Mouse (Mus musculus) cerebellum, postnatal 36 days (tissue): ENCODE results near the gene Syt12.
"Not testable (repeated sequence)": the region's sequence is repeated elsewhere in the genome, so short reads cannot be mapped to it uniquely, and the experiment has no call there.

Experiments used
- DNase-seq, 2 experiments: peaks; one replicate each; pipeline ENCODE4 v3.0.0; 2021 to 2022; ENCODE audit warnings: mixed read lengths in 2 of 2

Syt12 gene

GRCm38 (mm10) chr19:4487877-4488276 lies 10.6 kb upstream of the Syt12 start:
- no peak for DNase-seq

GRCm38 (mm10) chr19:4485006-4485405 lies 7.8 kb upstream of the Syt12 start:
- no peak for DNase-seq

DNA sequence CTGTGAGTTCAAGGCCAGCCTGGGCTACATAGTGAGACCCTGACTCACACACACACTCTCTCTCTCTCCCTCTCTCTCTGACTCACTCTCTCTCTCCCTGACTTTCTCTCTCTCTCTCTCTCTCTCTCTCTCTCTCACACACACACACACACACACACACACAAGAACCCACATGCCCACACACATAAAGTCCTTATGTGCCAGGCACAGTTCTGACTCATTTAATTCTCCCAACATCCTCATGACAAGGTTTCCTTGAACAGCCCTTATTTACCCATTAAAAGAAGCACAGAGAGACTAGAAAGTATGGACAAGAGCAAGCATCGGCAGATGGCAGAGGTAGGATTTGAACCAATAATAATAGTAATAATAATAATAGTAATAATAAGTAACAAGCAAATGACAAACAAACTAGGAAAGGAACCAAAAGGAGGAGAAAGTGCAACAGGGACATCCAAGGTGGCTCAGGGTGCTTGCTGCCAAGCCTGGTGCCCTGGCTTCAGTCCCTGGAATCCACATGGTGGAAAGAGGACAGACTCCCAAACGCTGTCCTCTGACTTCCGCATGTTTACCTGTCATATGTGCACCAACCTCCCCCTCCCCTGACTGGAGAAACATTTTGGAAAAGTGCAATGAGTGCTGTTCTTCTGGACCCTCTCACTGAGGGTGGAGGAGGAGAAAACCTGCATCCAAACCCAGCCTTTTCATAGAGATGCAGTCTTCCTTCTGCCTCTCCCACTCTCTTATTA lies 5.0 kb upstream of the Syt12 start:
- DNase-seq: peak; percentile 50 to 57

- peak; percentile 56 to 58 for DNase-seq
These were observed 4.1 kb upstream of the Syt12 start for GRCm38 (mm10) chr19:4481326-4481725.

DNA sequence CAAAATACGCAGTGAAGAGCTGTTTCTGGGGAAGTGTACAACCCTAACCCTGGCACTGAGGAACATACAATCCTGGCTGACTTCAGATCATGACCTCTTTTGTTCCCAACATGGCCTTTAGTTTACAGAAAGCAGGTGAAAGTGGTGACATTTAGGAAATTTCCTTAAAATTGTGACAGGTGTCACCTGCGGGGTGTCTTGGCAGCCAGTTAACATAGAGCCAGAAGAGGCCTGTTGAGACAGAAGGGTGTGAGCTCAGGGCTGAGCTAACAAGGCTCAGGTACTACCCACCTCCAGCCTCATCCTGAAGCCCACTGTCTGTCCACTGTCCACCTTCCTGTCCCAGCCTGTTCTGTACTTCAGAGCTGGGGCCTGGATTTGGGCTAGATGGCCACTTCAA lies 2.8 kb upstream of the Syt12 start:
- DNase-seq: peak; percentile 78 to 81

- no peak for DNase-seq
These were observed 906 bp upstream of the Syt12 start for GRCm38 (mm10) chr19:4478190-4478516.

DNA sequence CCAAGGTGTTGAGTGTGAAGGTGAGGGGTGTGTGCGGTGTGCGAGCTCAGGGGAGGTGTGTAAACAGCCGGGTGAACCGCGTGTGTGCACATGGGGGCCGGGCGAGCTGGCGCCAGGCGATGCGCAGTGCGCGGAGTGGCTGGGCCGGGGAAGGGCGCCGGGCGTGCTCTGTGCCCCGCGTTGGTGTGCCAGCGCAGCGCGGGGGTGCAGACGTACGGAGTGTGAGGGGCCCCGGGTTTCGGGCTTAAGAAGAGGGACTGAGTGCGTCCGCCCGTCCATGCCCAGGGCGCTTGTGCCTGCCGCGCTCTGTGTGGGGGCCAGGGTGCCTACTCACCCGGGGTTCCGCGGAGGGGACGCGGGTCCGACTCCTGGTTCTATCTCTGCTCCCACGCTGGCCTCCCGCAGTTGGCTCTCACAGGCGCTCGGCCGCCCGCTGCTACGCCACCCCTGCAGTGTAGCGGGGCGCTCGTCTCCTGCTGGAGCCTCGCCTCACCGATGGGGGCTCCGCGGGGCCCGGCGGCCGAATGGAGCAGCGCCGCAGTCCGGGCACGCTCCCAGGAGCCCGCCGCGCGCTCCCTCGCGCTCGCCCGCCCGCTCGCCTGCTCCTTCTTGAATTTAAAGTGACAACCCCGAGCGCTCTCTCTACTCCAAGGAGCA lies 518 bp downstream of the Syt12 start:
- DNase-seq: peak; percentile 83

DNA sequence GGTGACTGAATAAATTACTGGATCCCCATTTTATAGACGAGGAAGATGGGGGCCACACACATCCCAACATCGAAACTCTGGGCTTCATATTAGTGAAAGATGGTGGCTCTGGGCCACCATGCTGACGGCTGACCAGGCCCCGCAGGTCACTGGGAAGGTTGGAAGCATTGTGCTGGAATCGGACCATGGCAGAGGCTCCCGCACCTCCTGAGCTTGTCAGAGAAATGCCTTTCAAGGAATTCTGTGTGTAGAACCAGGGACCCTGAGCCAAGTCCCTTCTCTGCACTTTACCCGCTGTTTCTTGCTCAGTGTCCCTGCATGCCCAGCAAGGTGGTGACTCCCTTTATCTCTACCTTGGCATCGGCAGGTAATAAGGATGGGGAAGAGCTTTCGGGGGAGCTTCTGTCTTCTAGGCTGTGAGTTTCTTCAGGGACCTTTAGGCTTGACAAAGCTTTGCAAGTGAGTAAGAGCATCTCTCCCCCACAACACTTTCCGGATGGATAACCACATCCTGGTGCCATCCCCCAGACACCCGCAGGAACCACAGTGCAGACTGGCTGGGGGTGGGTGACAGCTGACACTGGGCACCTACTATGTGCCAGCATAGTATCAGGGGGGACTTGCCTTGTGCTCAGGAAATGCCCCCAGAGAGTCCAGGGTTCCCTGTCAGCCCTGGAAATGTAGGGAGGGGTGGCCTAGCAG lies 1.9 kb downstream of the Syt12 start:
- no peak for DNase-seq

DNA sequence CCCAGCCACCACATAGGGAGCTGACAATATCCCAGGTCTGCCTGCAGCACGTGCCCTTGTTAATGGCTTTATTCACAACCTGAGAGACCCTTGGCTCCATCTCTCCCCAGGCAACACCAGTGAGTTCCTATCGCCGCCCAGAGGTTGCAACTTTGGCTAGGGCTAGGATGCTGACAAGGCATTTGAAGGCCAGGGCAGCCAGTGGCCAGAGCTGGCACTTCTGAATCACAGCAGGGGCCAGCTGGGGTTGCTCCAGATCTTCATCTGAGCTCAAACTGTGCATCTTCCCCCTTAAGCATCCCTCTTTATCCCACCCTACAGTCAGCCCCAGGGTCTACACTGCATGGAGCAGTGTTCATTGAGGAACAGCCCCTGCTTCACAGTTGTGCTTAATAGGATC lies 2.5 kb downstream of the Syt12 start:
- no peak for DNase-seq

- peak in 1 of 2 experiments; percentile 40 for DNase-seq
These were observed 3.7 kb downstream of the Syt12 start for GRCm38 (mm10) chr19:4473549-4473948.

DNA sequence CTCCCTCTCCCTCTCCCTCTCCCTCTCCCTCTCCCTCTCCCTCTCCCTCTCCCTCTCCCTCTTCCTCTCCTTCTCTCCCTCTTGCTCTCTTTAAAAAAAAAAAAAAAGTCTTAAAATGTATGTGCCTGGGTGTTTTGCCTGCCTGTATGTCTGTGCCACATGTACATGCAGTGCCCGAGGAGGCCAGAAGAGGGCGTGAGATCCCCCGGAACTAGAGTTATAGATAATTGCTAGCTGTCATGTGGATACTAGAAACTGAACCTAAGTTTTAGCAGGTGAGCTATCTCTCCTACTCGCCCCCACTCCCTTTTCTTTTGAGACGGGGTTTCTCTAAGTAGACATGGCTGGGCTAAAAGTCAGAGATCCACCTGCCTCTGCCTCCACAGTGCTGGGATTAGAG lies 8.9 kb downstream of the Syt12 start:
- peak; percentile 58 to 63 for DNase-seq

DNA sequence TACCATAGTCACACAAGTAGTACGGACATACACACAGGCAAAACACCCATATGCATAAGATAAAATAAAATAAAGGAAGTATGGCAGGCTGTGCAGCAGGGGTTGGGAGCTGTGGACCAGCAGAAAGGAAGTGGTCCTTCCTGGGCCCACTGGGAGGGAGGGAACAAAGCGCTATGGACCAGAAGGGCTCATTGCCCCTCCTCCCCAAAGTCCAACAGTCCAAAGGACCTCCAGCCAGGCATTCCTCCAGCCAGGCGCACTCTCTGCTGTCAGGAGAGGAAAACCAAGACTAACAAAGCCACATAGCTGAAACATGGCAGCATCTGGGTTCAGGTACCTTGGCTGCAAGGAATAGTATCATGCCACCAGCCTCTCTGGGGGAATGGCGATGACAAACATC lies 12.6 kb downstream of the Syt12 start:
- DNase-seq: no peak

GRCm38 (mm10) chr19:4461981-4462380 lies 15.3 kb downstream of the Syt12 start:
- no peak for DNase-seq

- DNase-seq: peak; percentile 77 to 83
These were observed 21.0 kb downstream of the Syt12 start for GRCm38 (mm10) chr19:4456227-4456626.

GRCm38 (mm10) chr19:4455071-4455800 lies 22.0 kb downstream of the Syt12 start:
- no peak for DNase-seq

GRCm38 (mm10) chr19:4454040-4454439 lies 23.2 kb downstream of the Syt12 start:
- not testable (repeated sequence) for DNase-seq

DNA sequence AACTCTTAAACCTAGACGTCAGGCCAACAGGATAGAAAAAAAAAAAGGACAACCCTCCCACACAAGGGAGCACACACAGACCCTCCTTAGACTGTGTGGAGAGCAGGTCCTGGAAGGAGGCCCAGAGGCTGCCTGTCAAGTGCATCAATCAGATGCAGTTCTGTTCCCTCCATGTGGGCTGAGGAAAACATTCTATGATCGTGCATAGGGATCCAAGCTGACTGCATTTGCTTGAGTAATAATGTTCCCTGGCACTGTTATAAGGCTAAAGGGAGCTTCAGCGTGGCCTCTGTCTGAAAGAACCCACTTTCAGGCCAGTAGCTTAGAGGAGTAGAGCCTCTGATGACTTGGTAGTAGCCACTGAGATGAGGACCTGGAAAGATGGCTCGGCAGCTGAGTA lies 24.7 kb downstream of the Syt12 start:
- no peak for DNase-seq

GRCm38 (mm10) chr19:4451965-4452364 lies 25.3 kb downstream of the Syt12 start:
- DNase-seq: no peak

DNA sequence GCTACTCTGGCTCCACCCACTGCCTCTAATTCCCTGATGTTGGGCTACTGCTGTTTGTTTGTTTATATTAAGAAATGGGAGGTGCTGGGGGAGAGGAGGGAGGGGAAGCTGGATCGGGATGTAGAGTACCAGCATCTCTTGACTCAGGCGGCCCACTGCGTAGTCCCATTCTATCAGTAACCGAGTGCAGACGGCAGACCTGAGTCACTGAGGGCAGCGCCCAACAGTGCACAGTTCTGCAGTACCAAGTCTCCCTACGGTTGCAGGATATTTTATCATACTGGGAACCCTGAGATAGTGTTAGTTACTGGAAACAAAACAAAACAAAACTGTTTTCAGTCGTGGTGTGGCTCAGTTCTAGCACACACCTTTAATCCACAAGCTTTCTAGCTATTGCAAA lies 26.1 kb downstream of the Syt12 start:
- DNase-seq: no peak

DNA sequence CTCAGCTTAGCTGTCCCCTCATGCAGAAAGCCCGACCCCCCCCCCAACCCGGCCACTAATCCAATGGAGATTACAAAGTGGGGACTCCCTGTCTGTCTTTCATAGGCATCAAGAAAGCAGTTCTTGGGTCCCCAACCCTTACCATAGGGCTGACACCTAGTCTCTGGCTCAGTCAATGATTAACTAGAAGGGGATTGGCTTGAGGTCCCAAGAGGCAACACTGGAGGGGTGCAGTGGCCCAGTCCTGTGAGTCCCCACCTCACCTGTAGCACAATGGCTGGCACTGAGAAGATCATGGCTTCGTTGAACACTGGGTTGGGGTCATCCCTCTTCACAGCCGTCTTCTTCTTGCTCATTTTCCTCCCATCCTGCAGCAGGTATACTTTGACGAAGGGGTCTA lies 26.6 kb downstream of the Syt12 start:
- DNase-seq: no peak

GRCm38 (mm10) chr19:4449230-4449629 lies 28.0 kb downstream of the Syt12 start:
- DNase-seq: no peak

DNA sequence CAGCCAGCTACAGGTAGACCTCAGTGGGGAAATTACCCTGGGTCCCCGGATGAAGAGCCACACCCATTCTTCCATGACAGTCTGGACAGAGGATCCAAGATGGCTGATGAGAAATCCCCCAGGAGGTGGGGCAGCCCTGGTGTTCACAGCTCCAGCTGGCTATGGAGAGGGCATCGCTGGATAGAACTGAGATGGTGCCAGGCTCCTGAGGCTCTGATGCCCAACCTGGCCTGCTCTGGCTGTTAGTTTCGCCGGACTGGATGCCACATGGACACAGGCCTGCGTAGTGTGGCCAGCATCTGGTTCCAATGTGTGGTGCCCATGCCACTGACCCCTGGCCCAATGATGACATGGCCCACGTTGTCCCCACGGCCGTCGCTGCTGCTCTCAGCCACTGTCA lies 29.8 kb downstream of the Syt12 start:
- DNase-seq: no peak

- peak; percentile 43 to 48 for DNase-seq
These were observed 30.4 kb downstream of the Syt12 start for GRCm38 (mm10) chr19:4446661-4447420.
